Mouse (Mus musculus) right cerebral cortex, adult 18-20 months (tissue): Measurements from ENCODE around the gene Reg4.

Experiments
- DNase-seq: peaks from one replicate; pipeline ENCODE4 v3.0.0; 2022; ENCODE audit warnings: mixed read lengths

The Reg4 gene

GRCm38 (mm10) chr3:98238150-98238549, 16.2 kb downstream of the Reg4 start:
- no peak for DNase-seq

GRCm38 (mm10) chr3:98242051-98242450, 20.1 kb downstream of the Reg4 start:
- DNase-seq = no peak

GRCm38 (mm10) chr3:98242458-98243037, 20.6 kb downstream of the Reg4 start:
- DNase-seq = no peak

GRCm38 (mm10) chr3:98245892-98246291, 23.9 kb downstream of the Reg4 start:
- no peak for DNase-seq

- no peak for DNase-seq
These were observed 25.2 kb downstream of the Reg4 start for GRCm38 (mm10) chr3:98246985-98247751.

- no peak for DNase-seq
These were observed 27.4 kb downstream of the Reg4 start for GRCm38 (mm10) chr3:98249378-98249777.

GRCm38 (mm10) chr3:98249833-98250448, 28.0 kb downstream of the Reg4 start:
- DNase-seq = peak; percentile 14

GRCm38 (mm10) chr3:98254059-98254458, 32.1 kb downstream of the Reg4 start:
- no peak for DNase-seq

- DNase-seq = no peak
These were observed 33.0 kb downstream of the Reg4 start for GRCm38 (mm10) chr3:98254656-98255583.

GRCm38 (mm10) chr3:98258723-98259122, 36.8 kb downstream of the Reg4 start:
- no peak for DNase-seq

GRCm38 (mm10) chr3:98259271-98259751, 37.4 kb downstream of the Reg4 start:
- DNase-seq = peak; percentile 74

- no peak for DNase-seq
These were observed 38.6 kb downstream of the Reg4 start for GRCm38 (mm10) chr3:98260534-98260933.

GRCm38 (mm10) chr3:98261415-98261814, 39.5 kb downstream of the Reg4 start:
- no peak for DNase-seq

- DNase-seq = no peak
These were observed 40.2 kb downstream of the Reg4 start for GRCm38 (mm10) chr3:98262133-98262532.

GRCm38 (mm10) chr3:98267249-98267651, 45.3 kb downstream of the Reg4 start:
- peak; percentile 10 for DNase-seq

- no peak for DNase-seq
These were observed 51.9 kb downstream of the Reg4 start for GRCm38 (mm10) chr3:98273623-98274398.

- no peak for DNase-seq
These were observed 57.7 kb downstream of the Reg4 start for GRCm38 (mm10) chr3:98279682-98280081.

GRCm38 (mm10) chr3:98280204-98280932, 58.4 kb downstream of the Reg4 start, which contains the start of gene Hmgcs2:
Gene Hmgcs2, plus strand, starts transcription at chr3:98280435.
- DNase-seq = no peak

GRCm38 (mm10) chr3:98280933-98281678, 59.1 kb downstream of the Reg4 start:
- peak; percentile 46 for DNase-seq

- no peak for DNase-seq
These were observed 60.5 kb downstream of the Reg4 start for GRCm38 (mm10) chr3:98282422-98282821.
